Mouse (Mus musculus) layer of hippocampus, adult 11-12 months (tissue): ENCODE measurements at regions not wholly inside any gene's neighbourhood (a gene's known extent, or its start where the extent isn't known, plus 50 kb on each side); places are given as distances from the start of the nearest gene placed in this dataset.

Experiments used
- DNase-seq: peaks from one replicate; pipeline ENCODE4 v3.0.0; 2022; ENCODE audit warnings: low spot score

DNA sequence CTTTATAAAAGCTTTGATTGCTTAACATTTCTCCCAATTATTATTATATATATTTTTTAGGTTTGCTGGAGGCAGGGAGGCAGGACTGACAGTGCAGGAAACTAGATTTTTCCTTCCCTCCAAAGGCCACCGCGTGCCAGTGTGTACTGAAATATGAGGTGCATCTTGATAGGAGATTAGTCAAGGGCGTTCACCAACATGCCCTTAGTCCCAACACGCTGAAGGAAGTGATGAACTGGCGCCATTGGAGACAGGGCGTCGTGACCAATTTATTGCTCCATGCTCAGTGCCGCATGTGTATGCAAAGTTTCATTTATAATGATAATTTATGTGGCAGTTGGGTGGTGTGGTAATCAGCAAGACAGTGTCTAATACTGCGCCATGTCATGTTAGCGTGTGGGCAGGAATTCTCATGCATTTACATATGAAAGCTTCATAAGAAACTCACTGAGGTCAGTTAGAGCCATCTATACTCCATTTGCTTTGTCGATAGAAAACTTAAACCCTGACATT is 66.2 kb downstream of the Isl1 start:
- DNase-seq, result no peak

DNA sequence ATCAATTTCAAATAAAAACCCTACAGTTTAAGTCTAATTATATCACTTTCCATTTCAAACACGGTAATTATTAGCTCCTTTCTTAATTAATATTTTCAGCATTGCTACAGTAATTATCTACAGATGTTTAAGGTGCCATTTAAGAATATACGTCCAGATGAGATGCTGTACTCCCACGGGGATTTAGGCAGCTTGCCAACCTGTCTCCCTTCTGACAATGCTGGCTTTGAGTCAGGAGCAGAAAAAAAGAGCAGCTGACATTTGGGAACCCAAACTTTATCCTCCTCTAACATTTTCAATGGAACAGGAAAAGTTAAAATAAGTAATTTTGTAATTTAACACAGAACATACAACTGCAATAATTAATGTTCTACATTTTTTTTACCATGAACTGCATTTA is 94.4 kb downstream of the Isl1 start:
- no peak for DNase-seq

DNA sequence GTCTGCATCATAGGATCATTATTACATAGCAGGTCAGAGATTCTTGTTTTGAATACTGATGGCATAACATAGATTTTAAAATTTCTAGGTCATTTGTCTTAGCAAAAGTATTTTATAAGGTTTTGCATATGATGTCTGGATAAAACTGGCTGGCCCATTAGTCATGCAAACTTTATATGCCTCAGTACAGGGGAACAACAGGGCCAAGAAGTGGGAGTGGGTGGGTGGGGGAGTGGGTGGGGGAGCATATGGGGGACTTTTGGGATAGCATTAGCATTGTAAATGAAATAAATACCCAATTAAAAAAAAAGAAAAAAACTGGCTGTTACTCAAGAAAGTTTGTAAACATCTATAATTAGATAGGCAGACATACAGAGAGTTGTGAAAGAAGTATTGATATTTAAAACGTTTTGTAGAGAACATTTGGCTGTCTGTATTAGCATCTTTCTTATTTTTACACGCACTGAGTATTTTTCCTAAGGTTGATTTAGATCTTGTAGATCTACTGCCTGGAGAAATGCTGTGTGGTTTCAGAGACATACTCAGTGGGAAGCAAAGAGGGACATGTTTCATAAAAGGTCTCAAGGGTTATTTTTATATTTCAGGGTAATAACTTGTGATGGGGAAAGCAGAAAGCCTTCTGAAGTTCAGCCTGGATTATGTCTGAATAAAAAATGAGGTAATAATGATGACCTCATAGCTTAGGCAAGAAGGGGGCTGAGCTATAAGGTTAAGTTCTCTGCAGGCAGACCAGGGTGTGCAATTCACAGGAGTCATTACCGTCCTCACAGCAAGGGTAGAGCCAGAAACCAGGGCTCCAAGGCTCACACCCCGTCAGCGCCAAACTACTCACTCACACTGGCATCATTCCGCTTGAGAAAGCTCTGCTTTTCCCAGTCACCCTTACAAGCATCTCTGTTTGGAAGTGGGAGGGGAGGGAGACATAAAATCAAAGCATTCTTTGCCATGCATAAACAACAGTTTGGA is 95.4 kb downstream of the Isl1 start:
- DNase-seq, result no peak

DNA sequence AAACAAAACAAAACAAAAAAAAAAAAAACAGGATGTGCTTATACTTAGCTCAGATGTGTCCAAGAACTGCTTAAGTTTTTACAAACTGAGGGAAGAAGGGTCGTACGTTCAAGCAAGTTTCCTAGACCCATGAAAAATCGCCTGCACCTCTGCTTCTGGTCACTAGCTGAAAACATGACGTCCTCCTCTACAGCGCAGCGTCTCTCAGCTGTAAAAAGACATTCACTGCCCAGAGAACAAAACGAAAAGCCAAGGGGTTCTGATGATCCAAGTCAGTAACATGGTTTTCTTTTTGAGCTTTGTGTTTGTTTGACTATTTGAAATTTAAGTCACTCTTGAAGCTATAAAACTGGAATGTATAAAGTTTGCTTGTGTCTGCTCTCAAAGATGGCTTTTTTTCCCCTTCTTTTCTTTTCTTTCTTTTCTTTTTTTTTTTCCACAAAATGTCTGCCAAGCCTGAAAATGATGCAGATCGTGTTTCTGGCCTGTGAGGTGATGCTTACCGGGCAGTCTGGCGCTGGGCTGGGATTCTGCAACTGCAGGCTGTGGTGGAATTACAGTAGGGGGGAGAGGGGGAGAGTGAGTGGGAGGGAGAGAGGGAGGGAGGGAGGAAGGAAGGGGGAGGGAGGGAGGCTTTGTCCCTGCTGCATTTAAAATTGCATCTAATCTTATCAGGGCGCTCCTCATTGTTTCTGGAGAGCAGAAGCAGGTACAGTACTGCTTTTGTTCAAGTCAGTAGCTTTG is 108.1 kb downstream of the Isl1 start:
- no peak for DNase-seq

DNA sequence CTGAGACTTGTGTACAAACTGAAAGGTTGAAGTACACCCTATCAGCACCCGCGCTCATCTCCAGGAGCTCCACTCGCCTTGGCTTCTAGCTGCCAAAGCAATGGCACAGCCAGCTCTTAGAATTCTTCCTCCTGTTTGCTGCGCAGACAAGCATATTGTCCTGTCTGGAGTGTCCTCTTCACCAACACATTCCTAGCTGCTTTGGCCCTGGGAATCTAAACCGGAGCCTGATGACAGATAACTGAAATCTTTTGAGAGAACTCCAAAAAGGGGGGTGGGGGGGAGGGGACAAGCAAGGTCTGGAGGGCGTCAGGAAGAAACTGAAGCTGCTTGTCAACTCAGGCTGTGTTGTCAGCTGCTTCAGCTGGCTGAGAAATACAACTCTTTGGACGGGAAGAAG is 122.4 kb downstream of the Isl1 start:
- DNase-seq, result no peak

DNA sequence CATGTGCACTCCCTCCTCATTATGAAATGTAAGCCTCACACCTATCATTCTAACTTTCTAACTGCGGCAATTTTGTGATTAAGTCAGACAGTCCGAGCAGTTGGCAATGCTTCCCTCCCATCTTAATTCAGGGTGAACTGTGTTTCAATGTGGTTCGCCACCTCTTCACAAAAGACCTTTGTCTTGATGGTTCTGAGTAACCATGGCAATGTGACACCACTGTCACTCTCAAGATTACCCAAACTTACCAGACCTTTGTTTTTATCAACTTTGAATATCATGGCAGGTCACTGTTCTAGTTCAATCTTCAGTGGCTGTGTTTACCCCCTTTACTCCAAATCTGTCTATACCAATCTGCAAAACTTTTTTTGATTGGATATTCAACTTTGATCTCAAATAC is 131.7 kb downstream of the Isl1 start:
- no peak for DNase-seq

DNA sequence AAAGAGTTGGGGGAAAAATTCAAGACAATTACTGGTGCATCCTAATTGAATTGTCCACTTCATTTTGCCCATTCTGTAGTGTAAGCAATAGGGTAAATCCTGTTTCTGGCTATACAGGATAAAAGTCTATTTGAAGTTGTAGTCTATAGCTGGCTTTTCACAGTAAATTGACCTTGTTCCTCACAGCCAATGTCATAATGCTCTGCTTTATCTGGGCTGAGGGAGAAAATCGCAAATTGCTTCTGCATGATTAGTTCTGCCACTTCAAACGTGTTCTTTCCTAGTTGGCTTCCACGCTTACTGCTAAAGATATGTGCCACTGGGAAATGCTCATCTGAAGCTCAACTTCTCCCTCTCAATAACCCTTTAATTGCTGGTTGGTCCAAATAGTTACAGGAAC is 134.5 kb downstream of the Isl1 start:
- no peak for DNase-seq

DNA sequence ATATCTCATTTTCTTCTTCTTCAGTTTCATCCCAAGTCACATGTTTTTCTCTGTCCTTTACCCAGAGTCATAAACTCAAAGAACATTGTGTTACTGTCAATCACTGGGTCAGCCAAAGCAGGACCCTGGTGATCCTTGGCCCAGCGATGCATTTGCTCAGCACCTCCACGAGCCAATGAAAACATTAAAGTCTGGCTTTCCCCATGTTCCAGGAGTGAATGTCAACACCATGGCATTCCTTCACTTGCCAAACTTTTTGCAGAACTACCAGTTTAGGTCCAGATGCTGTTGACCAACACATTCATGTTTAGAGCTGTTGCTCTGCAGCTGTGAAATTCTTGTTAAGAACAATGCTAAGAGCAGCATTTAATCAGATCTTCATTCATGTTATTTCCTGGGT is 135.6 kb downstream of the Isl1 start:
- DNase-seq, result no peak

DNA sequence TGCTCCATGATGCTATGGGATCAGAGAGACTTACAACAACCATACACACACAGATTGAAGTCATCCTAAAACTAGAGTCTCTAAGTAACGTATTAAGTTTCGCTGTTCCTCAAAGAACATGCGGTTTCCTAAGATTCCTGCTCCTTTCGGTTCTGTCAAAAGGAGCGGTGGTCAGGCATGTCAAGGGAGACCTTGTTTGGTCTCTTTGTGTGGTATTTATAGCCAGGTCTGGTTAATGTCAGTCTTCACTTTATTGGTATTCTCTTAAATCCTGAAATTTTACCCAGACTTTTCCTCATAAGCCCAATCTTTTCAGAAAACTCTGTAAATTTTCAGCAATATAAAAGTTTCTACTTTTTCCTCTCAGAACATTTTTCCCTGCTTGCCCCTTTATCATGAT is 166.5 kb downstream of the Isl1 start:
- no peak for DNase-seq

DNA sequence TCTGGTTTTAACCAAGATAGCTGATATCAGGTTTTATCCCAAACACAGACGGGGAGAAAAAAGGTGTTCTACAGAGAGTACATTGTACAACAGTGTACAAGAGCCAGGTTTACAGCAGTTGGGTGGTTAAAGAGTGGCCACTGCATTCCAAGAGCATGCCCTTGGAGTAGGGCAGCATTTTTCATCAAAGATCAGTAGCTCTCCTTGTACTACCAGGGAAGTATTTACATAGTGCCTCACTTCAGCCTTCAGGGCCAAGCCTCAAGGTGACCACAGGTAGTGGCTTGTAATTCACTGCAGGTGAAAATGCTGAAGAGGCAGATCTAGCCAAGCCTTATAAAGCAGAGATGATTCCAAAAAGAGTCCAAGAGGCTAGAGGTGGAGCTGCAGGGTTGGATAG is 190.8 kb downstream of the Isl1 start:
- no peak for DNase-seq

DNA sequence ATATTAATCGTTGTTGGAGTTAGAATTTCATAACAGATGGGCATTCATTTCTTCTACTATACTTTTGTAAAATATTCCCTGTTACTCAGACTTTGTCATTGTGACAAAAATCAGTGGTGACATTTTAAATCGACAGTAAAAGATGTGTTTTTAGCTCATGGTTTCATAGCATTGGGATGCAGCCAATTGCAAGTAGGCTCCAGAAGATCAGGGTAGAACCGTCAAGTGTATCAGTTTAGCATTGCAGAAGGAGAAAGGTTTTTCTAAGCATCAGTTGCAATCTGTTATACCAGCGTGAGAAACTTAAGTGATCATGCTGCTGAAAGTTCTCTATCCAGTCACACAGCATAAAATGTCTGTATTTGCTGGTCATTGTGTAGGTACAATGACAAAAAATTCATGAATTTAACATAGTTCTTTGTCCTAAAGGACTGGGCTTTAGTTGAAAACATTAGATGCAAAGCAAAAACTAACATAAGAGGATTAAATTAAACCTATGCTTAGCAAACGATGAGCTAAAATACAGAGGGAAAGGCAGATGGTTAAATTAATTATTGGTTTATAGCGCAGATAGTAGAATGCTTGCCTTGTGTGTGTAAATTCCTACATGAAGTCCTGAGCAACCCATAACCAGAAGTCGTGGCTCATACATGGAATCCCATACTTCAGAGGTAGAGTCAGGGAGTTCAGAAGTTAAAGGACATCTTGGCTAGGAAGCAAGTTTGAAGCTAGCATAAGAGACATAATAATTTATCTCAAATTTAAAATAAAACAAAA is 198.3 kb downstream of the Isl1 start:
- DNase-seq, result peak; percentile 3

DNA sequence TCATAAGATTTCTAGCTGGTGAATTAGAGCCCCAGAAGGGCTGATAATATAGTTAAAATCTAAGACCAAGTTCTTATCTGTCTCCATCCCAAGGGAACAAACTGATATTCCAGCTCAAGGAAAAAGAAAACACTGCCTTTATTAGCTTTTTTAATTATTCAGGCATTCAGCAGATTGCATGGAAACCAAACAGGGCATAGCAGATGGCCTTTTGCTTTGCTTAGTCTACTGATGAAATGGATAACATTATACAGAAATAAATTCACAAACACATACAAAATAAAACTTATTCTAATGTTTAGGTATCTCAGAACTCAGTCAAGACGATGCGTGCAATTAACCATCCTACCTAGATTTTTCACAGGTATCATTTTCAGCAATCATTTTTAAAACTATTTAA is 198.9 kb downstream of the Isl1 start:
- peak; percentile 11 for DNase-seq

DNA sequence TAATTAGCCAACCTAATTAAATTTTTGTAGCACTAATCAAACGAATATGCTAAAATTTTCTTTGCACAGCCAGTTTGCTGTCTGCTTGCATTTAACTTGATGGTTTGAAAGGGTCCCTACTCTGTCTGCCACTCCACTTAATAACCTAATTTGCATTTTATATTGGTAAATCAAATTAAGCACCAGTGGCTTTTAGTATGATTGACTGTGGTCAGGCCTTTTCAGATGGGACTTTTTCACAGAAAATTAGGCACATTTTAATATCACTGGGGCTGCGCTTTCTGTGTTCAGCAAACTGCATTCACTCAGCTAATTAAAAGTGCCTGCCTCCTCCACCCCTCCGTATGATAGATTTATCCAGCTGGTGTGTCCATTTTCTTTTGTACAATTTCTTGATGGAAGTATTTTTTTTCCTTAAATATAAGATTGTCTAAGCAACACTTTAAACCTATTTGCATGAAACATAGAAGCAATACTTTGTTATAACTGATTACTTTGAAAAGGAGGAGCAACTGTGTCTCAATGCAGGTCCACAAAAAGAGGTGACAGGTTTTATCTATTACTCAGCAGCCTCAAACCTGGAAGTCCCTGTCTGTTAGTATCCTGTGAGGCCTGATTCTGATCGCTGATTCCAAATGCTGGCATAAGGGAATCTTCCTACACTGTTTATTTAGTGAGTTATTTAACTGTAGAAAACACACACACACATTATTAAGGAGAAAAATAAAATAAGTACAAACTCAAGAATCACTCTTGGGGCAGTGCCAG is 221.8 kb downstream of the Isl1 start:
- no peak for DNase-seq

DNA sequence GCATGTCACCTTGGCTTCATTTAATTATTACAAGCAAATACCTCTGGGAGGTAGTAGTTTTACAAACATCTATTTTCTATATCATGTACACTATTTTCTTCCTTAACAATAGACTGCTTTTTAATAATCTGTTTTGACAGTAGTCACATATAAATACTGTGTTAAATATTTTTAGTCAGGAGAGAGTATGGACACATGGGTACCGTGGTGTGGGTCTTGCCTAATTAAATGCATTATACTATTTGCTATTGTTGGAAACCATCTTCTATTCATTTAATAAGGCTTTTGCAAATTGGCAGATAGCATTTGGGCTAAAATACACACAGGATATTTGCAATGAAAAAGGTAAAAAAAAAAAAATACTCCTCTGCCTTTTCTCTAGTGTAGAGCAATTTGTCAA is 222.3 kb downstream of the Isl1 start:
- DNase-seq, result no peak

DNA sequence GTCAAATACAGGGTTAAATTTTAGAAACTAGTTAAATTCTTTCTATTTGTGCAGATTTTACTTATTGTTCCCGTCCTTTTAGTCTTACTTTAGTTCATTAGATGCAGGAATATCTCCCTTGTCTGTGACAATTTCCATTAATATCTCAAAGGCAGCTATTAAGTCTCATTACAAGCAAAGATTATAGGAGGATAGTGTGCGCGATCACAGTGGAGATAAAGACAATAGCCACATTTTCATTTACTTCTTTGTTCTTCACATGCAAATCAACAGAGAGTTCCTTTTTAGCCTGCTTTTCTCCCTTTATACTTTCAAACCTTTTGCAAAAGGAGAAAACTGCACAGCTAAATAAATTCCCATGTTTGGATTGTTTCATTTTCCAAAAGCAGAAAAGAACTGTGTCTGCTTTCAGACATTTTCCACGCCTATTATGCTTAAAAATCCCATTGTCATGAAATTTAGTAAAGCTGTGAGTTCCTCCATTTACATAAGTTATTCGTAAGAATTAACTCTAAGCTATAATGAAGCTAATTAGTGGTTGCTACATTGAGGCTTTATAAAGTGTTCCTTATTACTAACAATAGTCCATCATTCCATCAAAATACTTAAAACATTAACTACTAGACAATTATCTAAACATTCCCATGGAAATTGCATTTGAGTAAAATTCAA is 252.4 kb downstream of the Isl1 start:
- DNase-seq, result no peak

DNA sequence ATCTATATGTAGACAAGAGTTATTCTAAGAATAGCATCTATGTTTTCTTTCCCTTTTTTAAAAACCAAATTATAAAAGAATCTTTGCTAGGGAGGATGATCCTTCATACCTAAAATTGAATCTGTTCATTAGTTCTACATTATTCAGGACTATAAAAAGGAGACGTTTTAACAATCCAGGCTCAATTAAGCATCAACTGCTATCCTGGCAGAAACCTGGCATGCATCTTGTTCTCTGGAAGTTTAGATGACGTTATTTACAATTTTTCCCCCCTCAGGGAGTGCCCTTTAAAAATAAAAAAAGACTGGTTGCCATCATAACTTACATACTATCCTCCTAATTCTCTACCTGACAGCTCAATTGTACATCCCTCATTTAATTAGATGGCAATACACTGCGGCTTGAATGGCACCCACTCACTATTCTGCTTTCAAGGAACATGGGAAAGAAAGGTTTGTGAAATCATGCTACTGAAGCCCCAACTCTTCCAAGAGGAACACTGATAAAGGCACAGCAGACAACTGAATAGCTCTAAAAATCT is 253.3 kb downstream of the Isl1 start:
- no peak for DNase-seq

DNA sequence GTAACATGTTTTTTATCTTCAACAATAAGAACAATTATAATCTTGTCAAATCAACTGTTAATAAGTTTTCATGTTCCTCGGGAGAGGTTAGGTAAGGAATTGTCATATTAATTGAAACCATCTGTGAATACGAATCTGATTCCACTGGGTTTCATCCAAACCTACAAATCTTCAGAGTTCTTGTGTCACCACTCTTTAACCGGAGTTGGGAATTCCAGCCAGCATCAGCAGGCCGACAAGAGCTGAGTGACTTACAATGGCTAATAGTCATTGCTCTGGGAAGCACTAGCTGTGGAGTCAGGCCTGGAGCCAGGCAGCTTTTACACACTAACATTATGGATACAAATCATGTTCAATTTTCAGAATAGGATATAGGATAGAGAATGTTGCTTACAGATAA is 273.3 kb downstream of the Isl1 start:
- no peak for DNase-seq

DNA sequence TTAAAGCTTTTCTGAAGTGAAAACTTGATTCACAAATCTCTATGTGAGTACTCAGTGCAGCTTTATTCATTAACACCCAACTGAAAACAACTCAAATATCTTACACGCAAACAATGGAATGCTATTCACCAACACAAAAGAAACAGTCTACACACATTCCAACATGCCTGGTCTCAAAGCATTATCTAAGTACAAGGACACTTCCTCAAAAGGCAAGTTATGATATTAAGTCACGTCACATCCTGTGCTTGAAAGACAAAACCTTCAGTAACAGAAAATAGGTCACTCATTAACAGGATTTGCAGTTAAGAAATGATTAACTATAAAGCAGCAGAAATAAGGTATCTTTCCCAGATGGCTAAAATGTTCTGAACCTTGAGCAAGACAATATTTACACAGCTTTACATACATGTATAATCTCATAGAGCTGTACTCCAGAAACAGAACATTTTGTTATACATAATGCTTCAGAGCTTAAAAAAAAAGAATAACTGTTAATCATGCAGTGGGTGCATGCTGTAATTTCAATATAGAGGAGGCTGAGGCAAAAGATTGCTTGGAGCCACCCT is 279.3 kb downstream of the Isl1 start:
- DNase-seq, result no peak

DNA sequence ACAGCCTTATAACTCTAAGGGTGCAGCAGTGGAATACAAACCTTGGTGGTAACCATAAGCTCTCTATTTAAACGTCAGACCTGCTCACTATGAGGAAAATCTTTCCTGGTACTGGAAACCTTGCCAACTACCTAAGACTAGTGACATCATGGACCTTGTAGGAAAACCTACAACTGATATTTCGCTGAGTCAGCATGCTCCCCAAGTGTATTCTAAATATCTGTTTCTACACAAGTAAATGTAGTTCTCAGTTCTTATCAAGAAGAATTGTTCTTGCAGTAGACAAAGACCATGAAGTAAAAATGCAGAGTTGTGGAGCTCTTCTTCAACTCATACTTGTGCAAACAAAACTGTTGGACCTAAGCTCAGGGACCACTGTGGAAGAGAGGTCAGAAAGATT is 280.9 kb downstream of the Isl1 start:
- no peak for DNase-seq

DNA sequence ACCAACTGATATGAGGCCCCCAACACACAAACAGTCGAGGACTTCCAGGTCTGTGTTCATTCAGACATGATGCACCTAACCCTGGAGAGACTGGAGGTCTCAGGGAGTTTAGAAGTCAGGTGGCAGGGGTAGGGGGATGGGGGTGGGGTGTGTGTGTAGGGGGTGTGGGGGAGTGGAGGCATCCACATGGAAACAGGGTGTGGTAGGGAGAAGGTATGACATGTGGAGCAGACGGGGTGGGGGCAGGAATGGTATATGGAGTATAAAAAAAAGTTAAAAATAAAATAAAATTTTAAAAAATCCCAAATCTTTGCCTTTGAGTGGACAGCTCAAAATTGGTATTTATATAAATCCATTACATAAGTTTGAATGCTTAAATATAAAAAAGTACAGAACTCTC is 282.3 kb downstream of the Isl1 start:
- no peak for DNase-seq
